Mouse (Mus musculus) gastrocnemius, postnatal 25 days (tissue): ENCODE measurements around the gene Vpreb3. TPM values are rescaled to one million over a fixed set of nuclear protein-coding genes. Genes with fewer than 3 reads are reported as not detected.
A peak's percentile ranks its signal among the peaks of the same experiment; 100 is the strongest.

Source experiments
- DNase-seq: peaks from one replicate; pipeline ENCODE4 v3.0.0; 2022
- long read RNA-seq, 2 experiments: library from polyadenylated mRNA; stranded (forward); transcript quantifications; one replicate each; pipeline ENCODE4 v2.0.0; 2021
- total RNA-seq, 2 experiments: library from RNA; stranded (reverse); gene quantifications; 1 replicate in 1 of 2; 2 replicates in 1 of 2; pipeline ENCODE4 v1.2.3; 2021

Gene Vpreb3
- not detected for total RNA-seq
- long read RNA-seq, experiment 1: 0 reads
- long read RNA-seq, experiment 2: 0 reads

DNA sequence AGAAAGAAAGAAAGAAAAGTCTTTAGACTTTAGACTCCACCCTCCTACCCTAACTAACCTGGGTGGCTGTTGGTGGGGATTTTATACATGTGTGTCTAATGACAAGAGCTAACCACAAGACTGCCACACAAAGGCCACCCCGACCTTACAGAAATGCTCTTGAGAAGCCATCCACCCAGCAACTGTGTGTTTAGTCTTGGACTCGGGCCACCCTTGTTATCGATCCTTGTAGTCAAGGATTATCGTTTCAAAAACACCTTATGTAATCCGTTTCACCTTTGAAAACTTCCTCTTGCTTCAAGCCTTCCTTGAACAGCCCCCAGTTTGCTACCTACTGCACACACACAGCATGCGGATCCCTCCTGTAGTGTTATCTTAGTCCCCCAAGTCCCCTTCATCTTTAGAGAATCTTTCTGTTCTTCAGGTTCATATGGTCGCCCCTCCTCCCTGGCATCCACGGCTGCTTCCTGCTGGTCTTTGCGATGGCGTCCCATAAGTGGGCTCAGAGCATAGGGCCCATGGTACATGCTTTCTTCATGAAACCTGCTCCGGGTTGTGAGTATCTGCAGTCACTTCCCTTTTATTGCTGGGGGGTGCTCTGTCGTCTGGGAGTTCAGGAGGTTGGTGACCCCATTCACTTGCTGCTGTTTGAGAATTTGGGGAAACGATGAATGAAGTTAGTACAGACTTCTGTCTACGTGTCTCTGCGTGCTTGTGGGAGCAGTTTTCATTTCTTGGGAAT, at the start of gene Vpreb3:
Vpreb3 (plus strand) TSS at position 322 of the 742 bp plus-strand sequence.
- no peak for DNase-seq

DNA sequence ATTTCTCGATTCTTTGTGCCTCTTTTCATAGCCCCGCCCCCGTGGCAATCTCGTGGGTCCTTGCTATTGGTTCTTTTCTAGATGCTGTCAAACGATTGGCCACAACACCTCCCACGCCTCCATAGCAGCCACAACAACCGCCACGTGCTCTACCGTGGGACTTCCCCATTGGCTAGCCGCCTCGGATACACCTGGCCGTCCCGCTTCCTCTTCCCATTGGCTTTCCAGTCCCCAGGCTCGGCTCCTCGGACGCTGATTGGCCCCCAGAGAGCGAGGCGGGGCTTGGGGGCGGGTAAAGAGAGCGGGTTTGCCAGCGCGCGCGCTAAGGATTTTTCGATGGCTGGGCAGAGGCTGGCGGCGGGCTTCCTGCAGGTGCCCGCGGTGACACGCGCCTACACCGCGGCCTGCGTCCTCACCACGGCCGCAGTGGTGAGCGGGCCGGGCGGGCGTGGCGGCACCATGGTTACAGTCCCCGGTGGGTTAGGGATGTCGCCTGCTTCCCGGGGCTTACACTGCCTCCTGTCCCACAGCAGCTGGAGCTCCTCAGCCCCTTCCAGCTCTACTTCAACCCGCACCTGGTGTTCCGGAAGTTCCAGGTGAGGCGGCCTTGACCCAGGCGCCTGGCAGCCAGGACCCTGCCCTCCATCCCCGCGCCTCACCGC, 49.6 kb upstream of the Vpreb3 start, which contains the start of gene Derl3:
Derl3 (plus strand) TSS at position 325 of the 662 bp plus-strand sequence.
- peak; percentile 91 for DNase-seq

DNA sequence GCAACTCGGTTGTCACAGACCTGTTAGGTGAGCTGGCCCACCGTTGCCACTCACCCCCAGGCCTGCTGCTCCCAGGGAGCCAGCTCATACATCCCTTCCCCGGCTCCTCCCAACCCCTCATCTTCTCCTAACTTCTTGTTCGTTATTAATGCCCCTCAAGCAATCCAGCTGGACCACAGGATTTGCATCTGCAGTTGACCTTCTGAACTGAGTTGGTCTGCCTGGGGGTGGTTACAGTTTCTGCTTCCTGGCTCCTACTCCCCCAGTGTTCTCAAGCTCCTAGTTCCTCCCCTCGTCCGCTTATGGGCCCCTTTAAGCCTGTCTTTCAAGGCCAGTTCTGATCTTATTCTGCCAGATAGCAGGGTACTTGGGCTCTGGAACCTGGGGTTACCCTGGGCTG, 48.3 kb upstream of the Vpreb3 start:
- no peak for DNase-seq

- DNase-seq: no peak
Observed at GRCm38 (mm10) chr10:75895730-75896129, 47.1 kb upstream of the Vpreb3 start.

GRCm38 (mm10) chr10:75896208-75896607, 46.6 kb upstream of the Vpreb3 start:
- DNase-seq: no peak

- DNase-seq: peak; percentile 38
Observed at GRCm38 (mm10) chr10:75897373-75897772, 45.5 kb upstream of the Vpreb3 start.

GRCm38 (mm10) chr10:75898039-75898564, 44.8 kb upstream of the Vpreb3 start:
- no peak for DNase-seq

- peak; percentile 87 for DNase-seq
Observed at GRCm38 (mm10) chr10:75898846-75899245, 44.0 kb upstream of the Vpreb3 start.

DNA sequence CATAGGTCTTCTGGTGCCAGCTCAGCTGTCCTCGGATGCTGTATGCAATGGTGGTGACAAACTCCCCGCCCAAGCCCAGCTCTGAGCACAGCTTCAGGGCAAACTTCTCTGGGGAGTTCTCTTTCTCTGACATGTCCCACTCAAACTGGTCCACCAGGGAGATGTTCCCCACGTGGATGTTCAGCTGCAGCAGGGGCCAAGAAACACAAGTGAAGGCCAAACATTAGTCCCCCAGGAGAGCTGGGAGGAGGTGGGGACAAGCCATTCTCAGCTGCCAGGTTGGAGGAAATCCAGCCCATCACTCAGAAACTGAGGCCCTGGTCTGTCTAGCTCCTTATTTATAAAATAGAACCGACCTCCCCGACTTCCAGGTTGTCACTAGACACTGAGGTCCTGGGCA, 38.5 kb upstream of the Vpreb3 start:
- no peak for DNase-seq

DNA sequence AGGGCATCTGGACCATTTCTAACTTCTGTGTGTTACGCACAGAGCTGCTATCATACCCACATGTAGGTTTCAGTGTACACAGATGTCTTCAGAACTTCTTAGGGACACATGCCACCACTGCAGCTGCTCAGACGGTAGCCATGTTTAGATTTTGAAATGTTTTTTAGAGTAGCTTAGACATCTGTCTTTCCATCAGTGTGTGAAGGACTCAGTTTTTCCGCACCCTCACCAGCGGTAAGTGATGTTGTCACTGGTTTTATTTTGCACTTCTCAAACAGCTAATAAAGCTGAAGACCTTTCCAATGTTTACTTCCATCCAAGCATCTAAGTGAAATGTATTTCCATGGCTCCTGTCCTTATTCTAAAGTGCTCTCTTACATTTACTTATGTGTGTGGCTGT, 36.0 kb upstream of the Vpreb3 start:
- DNase-seq: no peak

DNA sequence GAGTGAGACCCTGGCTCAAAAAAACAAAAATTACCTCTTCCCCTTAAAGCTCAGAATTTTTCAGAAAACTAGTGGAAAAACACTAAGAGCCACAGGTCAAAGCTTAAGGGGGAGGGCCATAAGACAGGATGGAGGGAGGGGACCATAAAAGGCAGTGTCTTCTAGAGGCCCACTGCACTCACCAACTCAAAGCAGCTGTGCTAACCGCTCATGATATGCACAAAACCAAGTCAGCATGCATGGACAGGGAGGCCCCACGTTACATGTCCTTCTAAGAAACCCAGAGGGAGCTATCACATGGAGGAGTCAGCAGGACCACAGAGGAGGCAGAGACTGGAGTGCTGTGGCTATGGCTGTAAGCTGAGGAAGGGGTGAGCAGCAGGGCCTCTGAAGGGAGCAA, 32.2 kb upstream of the Vpreb3 start:
- DNase-seq: no peak

DNA sequence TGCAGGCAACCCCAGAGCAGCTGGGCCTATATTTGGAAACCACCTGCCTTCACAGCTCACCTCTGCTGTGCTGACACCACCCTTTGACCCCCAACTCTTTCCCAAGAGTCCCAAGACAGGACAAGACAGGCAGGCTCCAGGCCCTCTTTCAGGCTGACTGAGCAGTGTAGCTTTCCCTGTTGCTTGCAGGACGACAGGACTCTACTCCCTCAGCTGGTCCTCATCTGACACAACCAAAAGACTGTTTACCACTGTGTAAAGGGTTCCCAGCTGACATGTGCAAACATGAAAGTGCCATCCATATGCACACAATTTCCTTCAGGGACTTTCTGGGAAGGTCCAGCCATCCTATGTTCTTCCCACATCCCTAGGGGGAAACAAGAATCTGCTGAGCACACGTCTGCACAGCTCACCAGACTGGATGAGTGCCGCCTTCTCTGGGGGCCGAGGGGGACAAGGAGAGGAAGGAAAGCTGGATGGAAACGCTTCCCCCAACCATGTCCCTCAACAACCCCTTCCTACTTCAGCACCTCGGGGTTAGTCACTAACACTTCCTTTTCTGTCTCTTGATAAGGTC, 29.8 kb upstream of the Vpreb3 start:
- DNase-seq: no peak

DNA sequence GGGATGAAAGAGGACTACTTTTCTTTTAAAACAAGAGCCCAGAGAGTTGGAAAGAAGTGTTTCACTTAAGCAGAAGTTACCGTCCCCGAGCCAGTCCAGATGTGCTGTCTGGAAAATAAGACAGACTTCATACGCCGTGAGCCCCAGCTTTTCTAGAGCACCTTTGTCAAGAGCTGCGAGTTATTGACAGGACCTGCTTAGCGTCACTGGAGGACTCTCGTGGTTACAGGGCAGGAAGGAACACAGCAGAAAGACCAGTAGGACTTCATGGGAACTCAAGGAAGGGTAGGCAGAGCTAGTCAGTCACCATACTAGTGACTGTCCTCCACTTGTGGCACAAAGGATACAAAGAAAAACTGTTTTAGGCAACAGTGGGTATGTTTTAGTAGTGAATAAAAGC, 27.3 kb upstream of the Vpreb3 start:
- DNase-seq: no peak

- DNase-seq: no peak
Observed at GRCm38 (mm10) chr10:75916840-75917239, 26.0 kb upstream of the Vpreb3 start.

GRCm38 (mm10) chr10:75919026-75919425, 23.8 kb upstream of the Vpreb3 start:
- no peak for DNase-seq

- peak; percentile 92 for DNase-seq
Observed at GRCm38 (mm10) chr10:75921026-75921725, 21.7 kb upstream of the Vpreb3 start, which contains the start of gene Smarcb1. Smarcb1 (minus strand) TSS chr10:75921617.

DNA sequence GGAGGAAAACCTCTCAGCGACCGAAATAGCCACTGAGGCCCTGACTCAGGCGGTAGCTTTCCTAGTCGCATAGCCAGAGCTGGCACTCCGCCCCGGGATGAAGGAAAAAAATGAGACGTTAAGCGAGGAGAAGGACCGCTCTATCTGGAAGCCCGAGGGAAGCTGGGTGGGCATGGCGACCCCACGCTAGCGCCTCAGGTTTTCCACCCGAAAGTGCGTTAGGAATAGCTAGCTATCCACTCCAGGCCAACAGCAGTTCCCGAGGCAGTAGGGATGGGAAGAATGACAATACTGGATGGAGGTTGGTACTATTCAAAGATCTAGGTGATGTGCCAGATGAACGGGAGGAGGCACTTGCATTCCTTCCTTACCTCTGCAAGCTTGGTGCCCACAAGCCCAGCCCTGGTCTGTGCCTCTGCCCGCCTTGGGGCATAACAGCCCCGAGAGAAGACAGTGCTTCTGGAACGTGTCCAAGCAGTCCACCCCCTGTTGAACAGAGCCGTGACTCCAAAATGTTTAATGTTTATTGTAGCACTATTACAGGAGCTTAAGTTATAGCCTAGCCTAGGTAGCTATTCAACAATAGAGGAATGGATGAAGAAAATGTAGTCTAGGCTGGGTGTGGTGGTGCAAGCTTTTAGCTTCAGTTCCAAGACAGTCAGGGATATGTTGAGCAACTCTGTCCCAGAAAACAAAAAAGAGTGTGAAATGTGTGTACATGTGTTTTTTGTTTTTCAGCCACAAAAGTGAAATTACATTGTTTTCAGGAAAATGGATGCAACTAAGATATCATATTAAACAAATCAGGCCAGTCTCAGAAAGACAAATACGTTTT, 20.9 kb upstream of the Vpreb3 start:
- DNase-seq: no peak

- DNase-seq: no peak
Observed at GRCm38 (mm10) chr10:75924324-75924723, 18.5 kb upstream of the Vpreb3 start.

- no peak for DNase-seq
Observed at GRCm38 (mm10) chr10:75926396-75926795, 16.5 kb upstream of the Vpreb3 start.

DNA sequence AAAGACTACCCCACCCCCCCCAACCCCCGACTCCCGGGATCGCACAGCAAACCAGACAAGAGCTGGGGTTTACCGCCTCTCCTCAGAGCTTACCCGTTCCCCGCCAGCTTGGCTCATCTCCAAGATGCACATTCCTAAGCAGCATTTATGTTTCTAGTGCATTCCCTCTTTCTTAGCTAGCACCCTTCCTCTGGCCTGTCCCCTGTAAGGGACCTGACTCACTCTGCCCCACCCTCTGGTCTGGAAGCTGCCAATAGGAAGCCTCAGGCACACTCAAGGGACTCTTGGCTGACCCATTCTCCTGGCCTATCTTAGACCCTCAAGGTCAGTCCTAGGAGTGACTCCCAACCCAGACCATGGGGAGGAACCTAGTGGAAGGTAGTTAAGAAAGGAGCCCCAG, 12.6 kb upstream of the Vpreb3 start:
- DNase-seq: no peak

DNA sequence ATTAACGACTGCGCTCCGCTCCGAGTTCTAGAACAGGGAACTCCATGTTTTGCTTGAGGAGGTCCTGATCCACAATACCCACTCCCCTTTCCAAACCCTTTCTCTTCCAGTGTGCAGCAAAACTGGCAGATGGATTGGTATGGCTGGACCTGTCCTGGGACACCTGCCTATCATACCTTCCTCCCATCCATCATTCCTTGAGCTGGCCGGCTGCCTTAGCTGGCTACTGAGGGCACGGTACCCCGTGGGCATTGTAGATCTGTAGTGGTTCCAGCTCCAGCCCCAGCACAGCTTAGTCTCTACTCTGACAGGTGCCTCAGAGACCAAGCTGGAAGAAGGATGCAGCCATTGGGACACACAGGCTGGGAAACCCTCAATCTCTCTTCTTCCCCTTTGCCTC, 11.5 kb upstream of the Vpreb3 start:
- no peak for DNase-seq
